Mouse (Mus musculus) neural tube, embryonic 11.5 days (tissue): ENCODE data around the gene Hoxa7. TPM values are rescaled to one million over a fixed set of nuclear protein-coding genes. Genes with fewer than 3 reads are reported as not detected.
A peak's percentile ranks its signal among the peaks of the same experiment; 100 is the strongest.

Experiments used
- ATAC-seq: fragments of 200-750 bp; cut with Nextera tagmentation; 2 replicates; pipeline ENCODE4 v1.8.0; 2017; ENCODE audit warnings: moderate number of reproducible peaks, mild to moderate bottlenecking, moderate TSS enrichment, moderate library complexity; ENCODE audit not compliant: insufficient read depth, low FRiP score, low TSS enrichment
- DNase-seq: peaks from one replicate; pipeline ENCODE4 v3.0.0-alpha.2; 2015; ENCODE audit warnings: low spot score
- H3K27ac ChIP-seq: fragments of 300-500 bp; sonication (generic); 2 replicates; pipeline ENCODE4 v1.5.1; 2014; ENCODE audit warnings: low read depth, mild to moderate bottlenecking, low read length
- H3K27me3 ChIP-seq: fragments of 300-500 bp; sonication (generic); 2 replicates; pipeline ENCODE4 v1.6.1; 2014; ENCODE audit warnings: mild to moderate bottlenecking, low read length, mixed read lengths; ENCODE audit not compliant: control insufficient read depth, insufficient read depth
- H3K36me3 ChIP-seq: fragments of 300-500 bp; sonication (generic); 2 replicates; pipeline ENCODE4 v1.6.1; 2014; ENCODE audit warnings: mild to moderate bottlenecking, low read length, moderate library complexity, mixed read lengths; ENCODE audit not compliant: control insufficient read depth, insufficient read depth
- H3K4me1 ChIP-seq: fragments of 300-500 bp; sonication (generic); 2 replicates; pipeline ENCODE4 v1.6.1; 2014; ENCODE audit warnings: low read length, mixed read lengths; ENCODE audit not compliant: control insufficient read depth, insufficient read depth
- H3K4me2 ChIP-seq: fragments of 300-500 bp; sonication (generic); 2 replicates; pipeline ENCODE4 v1.6.1; 2014; ENCODE audit warnings: low read depth, mild to moderate bottlenecking, moderate library complexity
- H3K4me3 ChIP-seq: fragments of 300-500 bp; sonication (generic); 2 replicates; pipeline ENCODE4 v1.5.1; 2014; ENCODE audit warnings: low read depth, low read length
- H3K9ac ChIP-seq: fragments of 300-500 bp; sonication (generic); 2 replicates; pipeline ENCODE4 v1.6.1; 2014; ENCODE audit warnings: mild to moderate bottlenecking, low read length
- H3K9me3 ChIP-seq: fragments of 300-500 bp; sonication (generic); 2 replicates; pipeline ENCODE4 v1.6.1; 2016; ENCODE audit warnings: low read length; ENCODE audit not compliant: control insufficient read depth
- WGBS: fragments of 180-500 bp; shearing (Covaris S2); extraction: QIAGEN DNeasy Blood & Tissue Kit; methylation state at CpG from one replicate; pipeline ENCODE4 v1.1.7; 2014; 5-methylcytosine and 5-hydroxymethylcytosine counted together
- polyA plus RNA-seq: library from polyadenylated mRNA; unstranded; fragments of >200 nt; fragmentation: Nextera tagmentation; extraction: Ambion mirVana; gene quantifications from 2 replicates; pipeline ENCODE4 v1.2.1, GENCODE M21; 2014

Hoxa7 gene
- polyA plus RNA-seq, 1 experiment from 2014 or later: 61.2 TPM

DNA sequence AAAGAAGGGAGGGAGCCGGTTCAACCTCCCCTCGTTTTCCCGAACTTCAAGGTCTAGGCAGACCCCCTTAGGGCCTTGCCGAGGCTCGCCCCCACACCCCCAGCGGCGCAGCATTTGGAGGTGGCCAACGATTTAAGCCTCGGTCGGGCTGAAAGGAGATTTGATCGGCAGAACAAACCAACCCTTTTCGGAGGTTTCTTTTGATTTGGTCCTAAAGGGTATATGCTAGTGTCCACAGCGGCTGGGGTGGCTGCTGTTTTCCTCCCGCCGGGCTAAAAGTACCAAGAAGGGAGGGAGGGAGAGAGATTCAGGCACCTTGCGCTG is 27.7 kb upstream of the Hoxa7 start:
- no peak for DNase-seq

DNA sequence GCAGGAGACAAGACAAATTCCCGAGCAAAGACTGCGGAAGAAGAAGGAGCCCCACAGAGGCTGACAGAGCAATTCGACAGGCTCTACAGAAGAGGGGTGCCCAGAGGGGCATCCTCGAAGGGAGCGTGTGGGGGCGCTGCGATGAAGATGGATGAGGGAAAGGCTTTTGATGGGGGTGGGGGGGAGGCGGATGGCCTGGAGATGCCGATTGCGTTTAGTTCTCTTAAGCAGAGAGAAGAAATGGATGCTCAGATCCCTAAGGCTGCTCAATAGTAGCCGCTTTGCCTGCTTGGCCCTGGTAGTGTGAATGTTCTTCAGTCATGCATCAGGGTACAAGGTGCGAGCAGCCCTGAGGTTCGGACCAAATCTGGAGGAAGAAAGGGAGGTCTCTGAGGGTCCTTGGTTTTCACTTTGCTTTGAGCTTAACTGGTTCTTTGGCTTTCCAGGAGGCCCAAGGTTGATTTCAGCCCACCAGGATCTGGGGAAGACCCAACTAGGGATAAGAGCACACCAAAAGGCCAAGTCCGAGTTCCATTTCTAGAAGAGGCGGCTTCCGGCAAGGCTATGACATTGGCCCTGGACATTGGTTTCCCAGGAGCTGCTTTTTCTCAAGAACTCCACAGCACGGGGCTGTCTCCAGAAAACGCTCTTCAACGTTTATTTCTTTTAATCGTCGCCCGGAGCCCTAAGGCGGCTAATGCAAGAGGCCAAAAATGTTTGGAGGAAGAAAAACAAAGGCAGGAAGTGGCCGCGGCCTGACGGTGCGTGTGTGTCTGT is 27.2 kb upstream of the Hoxa7 start:
- no peak for ATAC-seq
- peak overlapping the region; percentile 39; the same call in 1 of the 2 replicates for H3K9ac ChIP-seq
- peak overlapping the region; percentile 26 for H3K4me2 ChIP-seq
- H3K9me3 ChIP-seq: no peaks in the 10 kb centered on the region
- DNase-seq: peak; percentile 43
- H3K4me1 ChIP-seq: 0 out of 2 replicates have a peak, but pooled peaks cover 4% of the 10 kb centered on the region
- H3K36me3 ChIP-seq: no peaks in the 10 kb centered on the region
- 1% methylated on average over 27 of the region's 27 CpGs for WGBS
- H3K4me3 ChIP-seq: peak overlapping the region; percentile 15
- peaks cover 97% of the 10 kb centered on the region for H3K27me3 ChIP-seq
- H3K27ac ChIP-seq: no peak overlapping the region

More for the DNA sequence above, 27.7 kb upstream of the Hoxa7 start:
- H3K36me3 ChIP-seq: no peaks in the 10 kb centered on the region
- peaks cover 96% of the 10 kb centered on the region for H3K27me3 ChIP-seq
- H3K4me1 ChIP-seq: 0 out of 2 replicates have a peak, but pooled peaks cover 4% of the 10 kb centered on the region
- peak overlapping the region; percentile 26 for H3K4me2 ChIP-seq
- H3K9me3 ChIP-seq: no peaks in the 10 kb centered on the region
- no peak for ATAC-seq
- no peak overlapping the region for H3K27ac ChIP-seq
- H3K9ac ChIP-seq: peak overlapping the region; percentile 39; the same call in 1 of the 2 replicates
- under 1% methylated on average over 16 of the region's 16 CpGs for WGBS
- peak overlapping the region; percentile 15; the same call in 1 of the 2 replicates for H3K4me3 ChIP-seq

DNA sequence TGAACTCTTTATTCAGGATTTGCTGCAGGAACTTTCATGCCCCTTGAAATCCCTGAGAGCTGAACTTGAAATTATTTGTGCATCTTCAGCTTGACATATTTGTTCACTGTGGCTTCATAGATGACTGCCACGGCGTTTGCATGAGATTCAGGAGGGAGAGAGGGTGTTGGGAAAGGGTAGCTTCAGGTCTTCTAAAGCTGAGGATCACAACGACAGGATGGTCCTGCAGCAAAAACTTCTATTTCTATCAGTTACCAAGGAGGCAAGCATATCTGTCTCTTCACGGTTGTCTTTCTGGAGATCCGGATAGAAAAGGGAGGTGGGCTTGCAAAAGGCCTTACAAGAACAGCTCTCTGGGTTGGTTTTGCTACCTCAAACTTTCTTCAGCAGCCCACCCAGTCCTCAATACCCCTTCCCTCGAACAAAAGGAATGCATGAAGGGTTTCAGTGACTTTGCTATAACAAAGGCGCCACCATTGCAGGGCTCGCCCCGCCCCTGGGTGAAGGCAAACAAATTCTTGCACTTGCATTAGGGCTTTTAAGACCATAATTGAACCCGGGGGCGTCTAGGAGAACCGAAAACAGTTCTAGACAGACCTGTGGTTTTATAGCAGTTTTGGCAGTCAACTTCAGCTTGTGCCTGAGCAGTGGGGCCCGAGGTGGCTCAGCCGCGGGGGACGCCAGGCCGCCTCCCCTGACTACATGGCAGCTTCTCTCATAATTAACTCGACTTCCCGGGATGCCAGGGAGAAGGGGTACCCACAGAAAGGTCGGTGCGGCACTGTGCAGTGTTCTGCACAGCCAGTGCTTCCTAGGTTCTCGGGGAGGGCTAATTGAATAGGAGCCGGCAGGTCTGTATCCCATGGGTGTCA is 26.3 kb upstream of the Hoxa7 start:
- H3K27me3 ChIP-seq: peaks cover 97% of the 10 kb centered on the region
- H3K9me3 ChIP-seq: no peaks in the 10 kb centered on the region
- H3K9ac ChIP-seq: peak overlapping the region; percentile 36; the same call in 1 of the 2 replicates
- 0 out of 2 replicates have a peak overlapping the region, but pooled peaks have one; percentile 3 for H3K27ac ChIP-seq
- peak overlapping the region; percentile 15 for H3K4me3 ChIP-seq
- H3K36me3 ChIP-seq: no peaks in the 10 kb centered on the region
- DNase-seq (peak; percentile 35), ATAC-seq (no peak)
- H3K4me2 ChIP-seq: peak overlapping the region; percentile 26
- 0 out of 2 replicates have a peak, but pooled peaks cover 4% of the 10 kb centered on the region for H3K4me1 ChIP-seq
- under 1% methylated on average over 23 of the region's 23 CpGs for whole genome bisulfite sequencing

DNA sequence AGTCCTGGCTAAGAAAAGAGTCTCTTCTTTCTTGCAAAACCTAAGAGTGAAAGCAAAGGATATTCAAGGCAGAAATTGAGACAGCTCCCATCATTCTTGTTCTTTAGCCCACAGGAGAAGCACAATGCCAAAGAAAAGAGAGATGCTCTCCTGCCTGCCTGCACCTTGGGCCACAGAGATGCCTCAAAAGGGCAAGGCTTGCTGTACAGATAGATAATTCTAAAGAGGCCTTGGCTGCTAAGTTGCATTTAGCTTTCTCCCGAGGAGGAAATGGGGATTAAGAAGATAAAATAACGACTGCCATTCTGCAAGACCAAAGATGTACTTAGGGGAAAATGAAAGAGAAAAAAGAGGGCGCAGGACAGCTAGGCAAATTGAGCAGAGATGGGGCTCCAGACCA is 25.3 kb upstream of the Hoxa7 start:
- peak; percentile 28 for DNase-seq
- peak overlapping the region; percentile 60 for H3K9ac ChIP-seq
- 1% methylated on average over 3 of the region's 3 CpGs for whole genome bisulfite sequencing
- peak overlapping the region; percentile 40 for H3K4me3 ChIP-seq
- H3K4me1 ChIP-seq: 0 out of 2 replicates have a peak, but pooled peaks cover 4% of the 10 kb centered on the region
- no peak for ATAC-seq
- no peaks in the 10 kb centered on the region for H3K9me3 ChIP-seq
- H3K27me3 ChIP-seq: peaks cover 97% of the 10 kb centered on the region
- H3K27ac ChIP-seq: no peak overlapping the region
- H3K4me2 ChIP-seq: peak overlapping the region; percentile 47
- no peaks in the 10 kb centered on the region for H3K36me3 ChIP-seq

DNA sequence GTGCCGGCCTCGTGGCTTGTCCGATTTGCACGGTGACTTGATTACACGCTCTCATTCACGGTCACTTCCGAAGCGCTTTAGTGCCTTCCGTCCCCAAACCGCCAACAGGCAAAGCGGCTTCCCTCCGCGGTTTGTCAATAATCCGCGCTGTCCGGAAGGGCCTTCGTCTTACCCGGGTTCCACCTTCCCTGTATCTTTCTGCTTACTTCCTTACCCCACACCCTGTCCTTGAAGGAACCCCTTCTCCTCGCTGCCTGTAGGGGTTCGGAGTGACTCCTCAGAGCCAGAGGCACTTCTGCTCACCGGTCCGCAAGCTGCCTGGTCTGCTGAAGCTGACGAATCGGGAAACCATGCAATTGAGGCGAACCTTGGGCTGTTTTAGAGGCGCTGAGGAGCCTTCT is 24.7 kb upstream of the Hoxa7 start:
- WGBS: under 1% methylated on average over 26 of the region's 26 CpGs
- peak overlapping the region; percentile 60 for H3K9ac ChIP-seq
- H3K4me3 ChIP-seq: peak overlapping the region; percentile 40
- no peaks in the 10 kb centered on the region for H3K9me3 ChIP-seq
- H3K4me2 ChIP-seq: peak overlapping the region; percentile 47
- 0 out of 2 replicates have a peak, but pooled peaks cover 4% of the 10 kb centered on the region for H3K4me1 ChIP-seq
- DNase-seq (peak; percentile 58), ATAC-seq (no peak)
- peak overlapping the region; percentile 68; the same call in 1 of the 2 replicates for H3K27ac ChIP-seq
- H3K36me3 ChIP-seq: no peaks in the 10 kb centered on the region
- peaks cover 97% of the 10 kb centered on the region for H3K27me3 ChIP-seq

DNA sequence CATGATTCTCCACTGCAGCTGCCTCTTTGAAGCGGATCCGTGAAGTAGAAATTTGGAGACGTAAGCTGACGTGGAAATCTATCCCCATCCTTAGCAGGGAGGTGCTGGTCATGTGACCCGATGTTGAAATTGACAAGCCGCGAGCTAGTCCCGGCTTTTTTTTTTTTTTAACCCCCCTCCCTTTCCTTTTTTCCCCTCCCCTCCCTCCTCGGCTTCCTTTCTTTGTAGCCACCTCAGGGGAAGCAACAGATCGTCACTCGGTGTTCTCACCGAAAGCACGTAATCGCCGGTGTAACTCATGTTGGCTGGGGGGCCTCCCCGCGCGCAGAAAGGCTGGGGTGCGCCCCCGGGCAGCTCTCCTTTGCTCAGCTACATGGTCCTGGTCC is 24.1 kb upstream of the Hoxa7 start, which contains the start of gene Hoxa11:
Gene Hoxa11, minus strand, starts transcription at position 54 of the 386 bp plus-strand sequence.
- DNase-seq (peak; percentile 42), ATAC-seq (no peak)
- Histone ChIP-seq H3K4me2 (peak within 1 kb of the TSS; percentile 47), H3K9me3 (no peaks in the 10 kb centered on the region), H3K4me3 (peak within 1 kb of the TSS; percentile 40), H3K9ac (peak within 1 kb of the TSS; percentile 60), H3K27ac (peak within 1 kb of the TSS; percentile 68; the same call in 1 of the 2 replicates), H3K27me3 (peaks cover 97% of the 10 kb centered on the region), H3K4me1 (0 out of 2 replicates have a peak, but pooled peaks cover 4% of the 10 kb centered on the region), H3K36me3 (no peaks in the 10 kb centered on the region)
- under 1% methylated on average over 20 of the region's 20 CpGs for WGBS

DNA sequence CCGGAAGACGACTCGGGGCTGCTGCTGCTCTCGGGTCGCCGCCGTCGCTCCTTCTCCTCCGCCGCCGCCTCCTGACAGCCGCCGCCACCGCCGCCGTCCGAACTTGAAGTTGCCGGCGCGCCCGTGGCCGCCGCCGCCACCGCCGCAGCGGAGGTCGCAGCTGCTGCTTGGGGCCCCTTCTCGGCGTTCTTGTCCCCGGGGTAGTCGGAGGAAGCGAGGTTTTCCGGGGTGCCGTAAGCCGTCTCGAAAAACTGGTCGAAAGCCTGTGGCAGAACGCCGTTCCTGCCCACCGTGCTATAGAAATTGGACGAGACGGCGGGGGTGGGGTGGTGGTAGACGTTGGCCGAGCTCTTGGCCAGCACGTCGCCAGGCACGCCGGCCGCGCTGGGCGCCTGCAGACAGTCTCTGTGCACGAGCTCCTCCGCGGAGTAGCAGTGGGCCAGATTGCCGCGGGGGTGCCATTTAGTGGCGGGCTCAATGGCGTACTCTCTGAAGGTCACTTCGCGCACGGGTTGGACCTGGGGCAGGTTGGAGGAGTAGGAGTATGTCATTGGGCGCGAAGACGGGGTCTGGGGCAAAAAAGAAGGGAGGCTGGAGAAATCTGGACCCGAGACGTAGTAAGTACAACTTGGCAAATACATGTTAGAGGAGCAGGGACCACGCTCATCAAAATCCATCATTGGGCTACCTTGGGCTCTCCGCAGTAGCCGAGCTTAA is 23.5 kb upstream of the Hoxa7 start:
- Histone ChIP-seq H3K4me3 (peak overlapping the region; percentile 40), H3K4me1 (0 out of 2 replicates have a peak, but pooled peaks cover 4% of the 10 kb centered on the region), H3K4me2 (peak overlapping the region; percentile 47), H3K27ac (peak overlapping the region; percentile 34; the same call in 1 of the 2 replicates), H3K9ac (peak overlapping the region; percentile 60), H3K36me3 (no peaks in the 10 kb centered on the region), H3K9me3 (no peaks in the 10 kb centered on the region), H3K27me3 (peaks cover 97% of the 10 kb centered on the region)
- WGBS: under 1% methylated on average over 69 of the region's 71 CpGs
- DNase-seq (peak; percentile 55), ATAC-seq (no peak)
